Mouse (Mus musculus) heart, postnatal 0 days (tissue): ENCODE data around the gene Pdlim5.

Source experiments
- CTCF ChIP-seq: IDR thresholded peaks from 2 replicates; pipeline ENCODE4 v1.5.1; 2016; ENCODE audit warnings: antibody characterized with exemption, control low read depth, low read depth
- EP300 ChIP-seq: IDR thresholded peaks from 2 replicates; pipeline ENCODE4 v1.6.1; 2016; ENCODE audit warnings: antibody characterized with exemption, low read depth

- TF ChIP-seq CTCF (no peak), EP300 (no peak)
Measured at GRCm38 (mm10) chr3:142343786-142344185, 51.7 kb downstream of the Pdlim5 start.
